Mouse (Mus musculus): ENCODE measurements around the gene Washc1. TPM values are rescaled to one million over a fixed set of nuclear protein-coding genes. Genes with fewer than 3 reads are reported as not detected.
A peak's percentile ranks its signal among the peaks of the same experiment; 100 is the strongest.

The Washc1 gene
- polyA plus RNA-seq, 1 experiment from 2014 or later, result 47.9 TPM

DNA sequence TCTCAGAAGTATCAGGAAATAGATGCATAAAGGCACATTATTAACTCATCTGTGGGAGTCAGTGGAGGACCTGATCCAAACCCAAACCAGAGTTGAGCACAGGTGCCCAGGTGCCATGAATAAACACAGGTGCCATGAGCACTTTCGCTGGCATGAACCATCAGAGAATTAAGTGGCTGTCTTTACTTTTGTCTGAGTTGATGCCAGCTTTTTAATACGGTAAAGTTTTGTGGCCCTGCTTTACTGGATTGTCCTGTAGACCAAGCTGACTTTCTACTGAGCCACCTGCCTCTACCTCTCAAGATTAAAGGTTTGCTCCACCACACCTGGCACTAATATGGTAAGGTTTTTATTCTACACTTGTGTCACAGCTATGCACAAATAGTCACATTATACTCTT lies 19.3 kb upstream of the Washc1 start:
- no peaks in the 10 kb centered on the region for H3K9me3 ChIP-seq
- H3K4me3 ChIP-seq, result no peak overlapping the region
- H3K27me3 ChIP-seq, result no peaks in the 10 kb centered on the region
- WGBS, result 94% methylated on average over 2 of the region's 2 CpGs
- no peak for ATAC-seq (ENCODE audit: low FRiP score, low read depth)
- peaks cover 12% of the 10 kb centered on the region for H3K36me3 ChIP-seq
- H3K27ac ChIP-seq (replicated peaks), result no peak overlapping the region
- no peak overlapping the region for H3K9ac ChIP-seq
- H3K4me2 ChIP-seq, result no peak overlapping the region
- no peaks in the 10 kb centered on the region for H3K4me1 ChIP-seq (replicated peaks)

DNA sequence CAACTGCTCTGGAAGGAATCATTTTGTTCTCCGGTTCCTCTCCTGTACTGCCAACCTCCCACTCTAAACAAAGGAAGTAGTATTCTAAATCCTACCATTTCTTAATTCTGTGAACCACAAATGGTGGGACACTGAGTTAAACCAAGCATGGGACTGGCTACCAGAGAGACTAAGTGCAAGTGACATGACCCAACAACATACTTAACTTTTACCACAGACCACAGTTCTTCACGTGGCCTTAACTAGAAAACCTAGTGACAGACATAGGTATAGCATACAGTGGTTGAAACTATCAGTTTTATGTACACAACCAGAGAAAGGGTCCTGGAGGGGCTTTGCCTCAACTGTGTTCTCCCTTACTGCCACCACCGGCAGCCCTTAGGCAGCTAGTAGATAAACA lies 18.7 kb upstream of the Washc1 start:
- H3K9me3 ChIP-seq, result no peaks in the 10 kb centered on the region
- no peaks in the 10 kb centered on the region for H3K27me3 ChIP-seq
- 88% methylated on average over 3 of the region's 3 CpGs for WGBS
- H3K36me3 ChIP-seq, result peaks cover 9% of the 10 kb centered on the region
- no peak for ATAC-seq (ENCODE audit: low FRiP score, low read depth)
- H3K27ac ChIP-seq (replicated peaks), result no peak overlapping the region
- no peak overlapping the region for H3K9ac ChIP-seq
- H3K4me1 ChIP-seq (replicated peaks), result no peaks in the 10 kb centered on the region; the same call in 1 of the 2 replicates
- no peak overlapping the region for H3K4me2 ChIP-seq
- H3K4me3 ChIP-seq, result no peak overlapping the region

DNA sequence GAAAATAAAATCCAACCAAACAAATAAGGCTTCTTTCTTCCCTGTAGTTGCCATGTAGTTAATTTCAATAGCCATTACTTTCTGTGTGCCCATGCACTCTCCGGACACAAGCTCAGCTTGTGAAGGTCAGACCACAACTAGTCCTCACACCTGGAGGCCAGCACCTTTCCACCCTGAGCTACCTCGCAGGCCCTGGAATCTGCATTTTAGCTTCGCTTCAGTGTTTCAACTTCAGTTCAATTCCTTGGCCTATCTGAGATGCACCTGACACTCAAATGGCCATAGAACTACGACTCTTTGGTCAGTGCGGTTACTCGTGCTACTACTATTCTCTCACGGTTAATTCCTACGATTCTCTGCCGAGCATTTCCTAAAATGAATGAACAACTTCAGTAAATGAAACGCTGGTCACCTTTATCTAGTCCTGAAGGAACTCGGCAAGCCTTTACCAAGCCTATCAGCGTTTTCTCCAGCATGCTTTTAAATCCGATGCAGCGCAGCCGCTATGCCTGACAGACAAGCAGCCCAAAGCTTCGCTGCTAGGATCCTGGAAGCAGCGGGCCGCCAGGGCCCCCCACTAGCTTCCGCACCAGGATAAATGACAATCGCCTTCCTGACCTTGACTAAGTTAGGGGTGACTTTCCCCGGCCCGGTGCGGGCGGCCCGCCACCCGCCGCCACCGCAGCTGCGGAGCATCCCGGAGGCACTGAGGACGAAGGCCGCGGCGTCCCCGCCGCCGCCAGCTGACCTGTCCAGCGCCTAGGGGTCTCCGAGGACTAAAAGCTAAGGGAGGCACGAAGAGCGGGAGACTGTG lies 10.6 kb upstream of the Washc1 start:
- Histone ChIP-seq H3K4me2 (peak overlapping the region; percentile 85), H3K36me3 (no peaks in the 10 kb centered on the region), H3K27me3 (no peaks in the 10 kb centered on the region), H3K27ac (replicated peaks) (peak overlapping the region; percentile 95), H3K9ac (peak overlapping the region; percentile 81), H3K4me1 (replicated peaks) (peaks cover 24% of the 10 kb centered on the region), H3K9me3 (no peaks in the 10 kb centered on the region), H3K4me3 (peak overlapping the region; percentile 81)
- no peak for ATAC-seq (ENCODE audit: low FRiP score, low read depth)
- WGBS, result under 1% methylated on average over 41 of the region's 41 CpGs

DNA sequence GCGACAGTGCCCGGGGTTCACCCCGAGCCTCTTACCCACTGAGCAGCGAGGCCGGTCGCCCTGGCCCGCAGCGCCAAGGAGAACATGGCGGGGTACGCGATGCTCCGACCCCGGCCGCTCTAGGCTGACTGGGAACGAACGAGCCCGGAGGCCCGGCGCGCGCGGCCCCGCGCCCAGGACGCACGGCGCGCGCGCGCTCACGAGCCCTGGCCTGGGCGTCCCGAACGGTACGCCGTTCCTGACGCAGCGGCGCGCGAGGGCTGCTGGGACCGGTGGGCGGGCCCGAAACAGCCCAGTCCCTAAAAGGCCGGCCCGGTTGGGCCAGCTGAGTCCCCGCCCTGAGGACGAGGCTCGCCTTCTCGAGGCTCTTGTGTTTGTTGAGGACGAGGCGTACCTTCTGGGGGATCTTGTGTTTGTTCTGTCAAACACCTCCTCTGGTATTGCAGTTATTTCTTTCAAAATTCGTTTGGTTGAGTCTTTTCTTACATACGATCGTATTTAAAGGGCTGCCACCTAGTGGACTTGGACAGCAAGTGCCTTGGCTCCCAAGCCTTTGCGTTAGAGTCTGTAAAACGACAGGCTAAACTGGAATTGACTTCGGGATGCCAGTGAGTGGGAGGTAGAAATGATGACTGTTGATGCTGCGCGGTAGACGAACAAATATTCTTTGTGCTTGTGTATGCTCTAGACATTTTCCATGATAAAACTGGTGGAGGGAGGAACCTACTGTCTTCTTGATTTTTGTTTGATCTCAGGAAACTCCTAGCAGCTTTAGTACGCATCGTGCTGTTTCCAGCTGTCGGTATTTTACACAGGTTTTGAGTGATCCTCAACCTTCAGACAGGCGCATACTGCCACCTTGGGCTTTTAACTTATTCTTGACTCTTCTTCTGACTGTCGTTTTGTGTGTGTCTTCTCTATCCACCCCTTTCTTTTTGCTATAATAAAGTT lies 9.7 kb upstream of the Washc1 start, which contains the start of gene Ndufv2:
Gene Ndufv2 (minus strand): TSS at position 180 of the 951 bp plus-strand sequence.
- under 1% methylated on average over 67 of the region's 67 CpGs for WGBS
- H3K9ac ChIP-seq, result peak within 1 kb of the TSS; percentile 81
- ATAC-seq (ENCODE audit: low FRiP score, low read depth), result peak; percentile 99

DNA sequence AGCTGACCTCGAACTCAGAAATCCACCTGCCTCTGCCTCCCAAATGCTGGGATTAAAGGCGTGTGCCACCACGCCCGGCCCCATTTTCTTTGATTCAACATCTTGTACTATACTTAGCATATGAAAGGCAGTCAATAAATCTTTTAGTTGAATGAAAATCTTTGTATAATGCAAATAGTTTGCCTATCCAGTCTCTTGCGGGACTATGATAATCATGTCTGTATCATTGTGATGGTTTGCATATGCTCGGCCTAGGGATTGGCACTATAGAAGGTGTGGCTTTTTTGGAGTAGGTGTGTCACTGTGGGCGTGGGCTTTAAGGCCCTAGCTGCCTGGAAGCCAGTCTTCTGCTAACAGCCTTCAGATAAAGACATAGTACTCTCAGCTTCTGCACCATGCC lies 7.3 kb upstream of the Washc1 start:
- no peak for ATAC-seq (ENCODE audit: low FRiP score, low read depth)
- Histone ChIP-seq H3K4me3 (no peak overlapping the region), H3K36me3 (no peaks in the 10 kb centered on the region), H3K9ac (no peak overlapping the region), H3K27me3 (no peaks in the 10 kb centered on the region), H3K9me3 (no peaks in the 10 kb centered on the region), H3K4me2 (no peak overlapping the region), H3K4me1 (replicated peaks) (peaks cover 18% of the 10 kb centered on the region), H3K27ac (replicated peaks) (no peak overlapping the region)
- 85% methylated on average over 7 of the region's 7 CpGs for WGBS

More for the DNA sequence above, 9.7 kb upstream of the Washc1 start, which contains the start of gene Ndufv2:
- Histone ChIP-seq H3K27ac (replicated peaks) (peak within 1 kb of the TSS; percentile 95), H3K27me3 (no peaks in the 10 kb centered on the region), H3K9me3 (no peaks in the 10 kb centered on the region), H3K4me3 (peak within 1 kb of the TSS; percentile 81), H3K36me3 (no peaks in the 10 kb centered on the region), H3K4me1 (replicated peaks) (peaks cover 24% of the 10 kb centered on the region), H3K4me2 (peak within 1 kb of the TSS; percentile 85)

DNA sequence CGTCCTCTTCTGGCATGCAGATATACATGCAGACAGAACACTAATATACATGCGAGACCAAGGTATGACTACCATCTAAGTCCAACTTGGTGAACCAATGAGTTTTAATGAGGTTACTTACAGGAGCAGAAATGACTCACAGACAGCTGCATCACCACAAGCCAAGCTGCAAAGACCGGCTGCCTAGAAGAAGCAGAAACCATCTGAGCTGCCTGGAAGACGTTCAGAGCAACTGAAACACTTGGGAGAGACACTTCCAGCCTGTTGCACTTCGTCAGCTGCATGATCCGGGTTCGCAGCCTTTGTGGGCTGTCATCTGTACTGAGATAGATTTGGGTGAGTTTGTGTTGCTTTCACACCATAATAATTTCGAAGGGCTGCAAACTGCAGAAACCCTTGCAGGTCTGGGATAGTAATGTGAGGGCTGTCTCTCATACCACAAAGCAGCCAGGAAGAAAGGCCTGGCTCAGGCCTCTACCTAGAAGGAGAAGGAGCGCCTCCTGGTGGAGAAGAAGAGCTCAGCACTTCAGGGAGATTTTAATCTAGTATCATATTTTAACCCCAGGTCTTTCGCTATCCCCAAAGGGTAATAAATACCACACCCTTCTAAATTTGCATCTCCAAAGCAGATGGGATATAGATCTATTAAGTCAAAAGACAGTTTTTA lies 4.6 kb upstream of the Washc1 start:
- 49% methylated on average over 10 of the region's 10 CpGs for WGBS
- Histone ChIP-seq H3K9me3 (no peaks in the 10 kb centered on the region), H3K4me1 (replicated peaks) (peaks cover 9% of the 10 kb centered on the region), H3K4me3 (no peak overlapping the region), H3K36me3 (no peaks in the 10 kb centered on the region), H3K27ac (replicated peaks) (no peak overlapping the region), H3K4me2 (0 out of 2 replicates have a peak overlapping the region, but pooled peaks have one; percentile 14), H3K27me3 (no peaks in the 10 kb centered on the region), H3K9ac (no peak overlapping the region)
- ATAC-seq (ENCODE audit: low FRiP score, low read depth), result no peak

DNA sequence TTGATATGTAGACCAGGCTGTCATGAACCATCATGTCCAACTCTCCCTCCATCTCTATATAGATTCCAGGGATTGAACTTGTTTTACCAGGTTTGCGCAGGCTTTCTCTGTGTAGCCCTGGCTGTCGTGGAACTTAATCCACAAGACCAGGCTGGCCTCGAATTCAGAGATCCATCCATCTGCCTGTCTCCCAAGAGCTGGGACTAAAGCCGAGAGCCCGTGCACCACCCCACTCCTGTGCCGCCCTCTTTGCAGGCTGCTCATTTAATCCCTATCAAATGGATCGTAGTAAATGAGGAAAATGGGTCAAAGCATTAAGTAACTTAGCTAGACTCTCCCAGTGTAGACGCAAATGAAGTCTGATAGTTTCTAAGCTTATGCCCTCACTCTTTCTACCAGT lies 3.9 kb upstream of the Washc1 start:
- Histone ChIP-seq H3K36me3 (no peaks in the 10 kb centered on the region), H3K4me3 (no peak overlapping the region), H3K9me3 (no peaks in the 10 kb centered on the region), H3K27me3 (no peaks in the 10 kb centered on the region), H3K4me1 (replicated peaks) (peaks cover 14% of the 10 kb centered on the region), H3K9ac (no peak overlapping the region), H3K4me2 (no peak overlapping the region), H3K27ac (replicated peaks) (no peak overlapping the region)
- no peak for ATAC-seq (ENCODE audit: low FRiP score, low read depth)
- WGBS, result 73% methylated on average over 8 of the region's 8 CpGs

DNA sequence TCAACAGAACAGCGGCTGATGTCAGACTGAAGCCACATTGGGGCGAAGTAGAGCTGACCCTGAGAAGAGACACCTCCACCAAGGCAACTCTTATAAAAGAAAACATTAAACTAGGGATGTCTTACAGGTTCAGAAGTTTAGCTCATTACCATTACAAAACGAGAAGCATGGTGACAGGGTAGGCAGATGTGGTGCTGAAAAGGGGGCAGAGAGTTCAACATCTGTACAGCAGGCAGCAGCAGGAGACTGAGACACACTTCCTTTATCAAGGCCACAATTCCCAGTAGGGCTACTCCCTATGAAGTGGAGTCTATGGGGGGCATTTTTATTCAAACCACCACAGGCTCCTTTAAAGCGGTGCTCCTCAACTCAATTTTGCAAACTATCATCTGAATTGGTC lies 3.1 kb upstream of the Washc1 start:
- 87% methylated on average over 4 of the region's 4 CpGs for WGBS
- Histone ChIP-seq H3K4me2 (no peak overlapping the region), H3K27me3 (no peaks in the 10 kb centered on the region), H3K4me1 (replicated peaks) (peaks cover 16% of the 10 kb centered on the region), H3K9me3 (no peaks in the 10 kb centered on the region), H3K4me3 (no peak overlapping the region), H3K9ac (no peak overlapping the region), H3K27ac (replicated peaks) (no peak overlapping the region), H3K36me3 (no peaks in the 10 kb centered on the region)
- ATAC-seq (ENCODE audit: low FRiP score, low read depth), result no peak

DNA sequence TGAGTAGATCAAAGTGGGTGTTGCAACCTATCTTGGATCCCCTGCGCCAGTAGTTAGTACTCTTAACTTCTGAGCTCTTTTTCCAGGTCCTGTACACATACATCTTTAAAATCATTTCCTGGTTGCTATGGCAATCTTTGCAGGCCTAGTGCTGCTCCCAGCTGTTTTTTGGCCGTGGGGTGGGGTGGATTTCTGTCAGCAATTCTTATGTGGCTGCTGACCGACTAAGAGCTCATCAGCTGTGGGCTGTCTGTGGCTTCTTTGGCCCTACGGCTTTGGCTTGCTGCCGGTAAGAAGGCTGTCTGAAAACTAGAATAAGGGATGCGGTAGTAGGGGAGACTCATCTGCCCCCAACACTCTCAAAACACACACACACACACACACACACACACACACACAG lies 599 bp upstream of the Washc1 start:
- Histone ChIP-seq H3K27me3 (no peaks in the 10 kb centered on the region), H3K36me3 (peaks cover 20% of the 10 kb centered on the region), H3K9me3 (no peaks in the 10 kb centered on the region), H3K27ac (replicated peaks) (peak overlapping the region; percentile 78; the same call in 1 of the 2 replicates), H3K9ac (peak overlapping the region; percentile 71; the same call in 1 of the 2 replicates), H3K4me1 (replicated peaks) (peaks cover 16% of the 10 kb centered on the region), H3K4me3 (peak overlapping the region; percentile 81), H3K4me2 (peak overlapping the region; percentile 58)
- ATAC-seq (ENCODE audit: low FRiP score, low read depth), result 0 out of 2 replicates have a peak, but pooled peaks have one; percentile 1
- 44% methylated on average over 6 of the region's 6 CpGs for WGBS

DNA sequence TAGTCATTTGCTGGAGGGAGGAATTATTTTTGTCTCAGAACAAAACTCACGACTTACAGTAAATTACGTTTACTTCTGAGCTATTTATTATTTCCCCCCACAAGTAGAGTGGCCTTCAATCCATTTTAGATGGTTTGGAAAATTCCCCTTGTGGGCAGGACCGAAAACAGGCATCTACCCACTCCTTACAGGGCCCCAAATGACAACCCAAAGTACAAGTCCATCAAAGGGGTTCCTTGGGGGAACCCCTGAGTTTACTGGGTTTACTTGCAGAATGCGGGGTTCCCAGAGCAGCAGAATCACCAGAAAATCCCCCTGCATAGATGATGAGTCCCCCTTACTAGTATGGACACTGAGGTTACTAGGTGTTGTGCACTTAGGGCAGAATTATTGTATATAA lies 821 bp downstream of the Washc1 start:
- Histone ChIP-seq H3K9ac (peak overlapping the region; percentile 71), H3K4me2 (peak overlapping the region; percentile 58), H3K27me3 (no peaks in the 10 kb centered on the region), H3K4me1 (replicated peaks) (peaks cover 16% of the 10 kb centered on the region), H3K9me3 (no peaks in the 10 kb centered on the region), H3K36me3 (peaks cover 34% of the 10 kb centered on the region), H3K27ac (replicated peaks) (no peak overlapping the region), H3K4me3 (peak overlapping the region; percentile 81)
- no peak for ATAC-seq (ENCODE audit: low FRiP score, low read depth)
- WGBS, result 54% methylated on average over 4 of the region's 4 CpGs

DNA sequence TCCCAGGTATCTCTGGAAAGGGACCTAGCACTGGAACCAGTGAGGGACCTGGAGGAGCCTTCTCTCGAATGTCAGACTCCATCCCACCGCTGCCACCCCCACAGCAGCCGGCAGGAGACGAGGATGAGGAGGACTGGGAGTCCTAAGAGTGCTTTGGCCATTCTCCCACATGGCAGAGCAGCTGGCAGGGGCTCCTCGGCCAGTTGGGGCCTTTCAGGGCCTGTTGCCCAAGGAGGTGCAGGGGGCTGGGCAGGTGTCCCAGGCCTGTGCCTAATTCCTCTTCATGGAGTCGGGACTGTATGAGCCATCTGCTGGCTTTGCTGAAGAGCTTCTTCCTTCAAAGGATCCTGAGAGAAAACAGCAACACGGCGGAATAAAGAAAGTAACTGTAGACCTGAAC lies 7.6 kb downstream of the Washc1 start:
- 88% methylated on average over 8 of the region's 8 CpGs for WGBS
- Histone ChIP-seq H3K27ac (replicated peaks) (no peak overlapping the region), H3K36me3 (peaks cover 58% of the 10 kb centered on the region), H3K4me1 (replicated peaks) (peaks cover 3% of the 10 kb centered on the region), H3K27me3 (no peaks in the 10 kb centered on the region), H3K9ac (no peak overlapping the region), H3K4me3 (no peak overlapping the region), H3K4me2 (no peak overlapping the region), H3K9me3 (no peaks in the 10 kb centered on the region)
- no peak for ATAC-seq (ENCODE audit: low FRiP score, low read depth)
